Mouse (Mus musculus): Measurements from ENCODE around the gene Gmds.

DNA sequence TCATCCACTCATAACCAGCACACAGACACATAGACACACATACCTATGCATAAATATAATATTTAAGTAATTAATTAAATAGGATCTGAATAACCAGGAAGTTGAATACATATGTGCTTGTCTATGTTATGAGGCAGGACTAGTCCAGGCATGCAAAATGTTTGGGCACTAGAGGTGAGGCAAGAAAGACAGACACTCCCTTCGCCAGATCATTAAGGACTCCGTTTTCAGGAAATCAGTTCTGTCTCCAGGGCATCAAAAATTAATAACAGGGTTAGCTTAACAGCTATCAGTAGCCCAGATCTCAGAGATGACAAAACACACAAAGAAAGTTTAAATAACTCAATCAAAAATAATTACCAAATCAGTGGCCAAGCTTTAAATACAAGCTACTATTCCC lies 27.1 kb downstream of the Gmds start:
- TF ChIP-seq POLR2A (IDR thresholded peaks at IDR 0.05; ENCODE audit: control insufficient read depth, low read depth, low read length) (no peak), CTCF (IDR thresholded peaks at IDR 0.05; ENCODE audit: control insufficient read depth, insufficient read depth, insufficient replicate concordance, low read depth, low read length) (no peak)

Data from testis, adult 2 months (tissue).